Mouse (Mus musculus) ES-CJ7 (cell line): ENCODE data around the gene Snd1.

ENCODE experiments used
- DNase-seq: peaks from one replicate; pipeline ENCODE4 v3.0.0; 2011; ENCODE audit warnings: low read depth, low spot score

Gene Snd1

GRCm38 (mm10) chr6:28749224-28749623 is 274.3 kb downstream of the Snd1 start:
- DNase-seq = no peak

- DNase-seq = no peak
Measured at GRCm38 (mm10) chr6:28751186-28751585, 276.2 kb downstream of the Snd1 start.

GRCm38 (mm10) chr6:28753217-28753616 is 278.3 kb downstream of the Snd1 start:
- no peak for DNase-seq

GRCm38 (mm10) chr6:28753681-28754080 is 278.7 kb downstream of the Snd1 start:
- no peak for DNase-seq

GRCm38 (mm10) chr6:28754127-28754898 is 279.4 kb downstream of the Snd1 start:
- no peak for DNase-seq

GRCm38 (mm10) chr6:28756306-28757018 is 281.5 kb downstream of the Snd1 start:
- DNase-seq = no peak

GRCm38 (mm10) chr6:28758293-28758692 is 283.4 kb downstream of the Snd1 start:
- no peak for DNase-seq

GRCm38 (mm10) chr6:28761728-28762127 is 286.8 kb downstream of the Snd1 start:
- peak; percentile 18 for DNase-seq

GRCm38 (mm10) chr6:28762132-28762775 is 287.3 kb downstream of the Snd1 start:
- DNase-seq = peak; percentile 68

GRCm38 (mm10) chr6:28766622-28767021 is 291.7 kb downstream of the Snd1 start:
- no peak for DNase-seq

- DNase-seq = peak; percentile 24
Measured at GRCm38 (mm10) chr6:28767891-28768481, 293.0 kb downstream of the Snd1 start.

GRCm38 (mm10) chr6:28771331-28771730 is 296.4 kb downstream of the Snd1 start:
- peak; percentile 71 for DNase-seq

GRCm38 (mm10) chr6:28781696-28782095 is 306.8 kb downstream of the Snd1 start:
- DNase-seq = no peak

- DNase-seq = no peak
Measured at GRCm38 (mm10) chr6:28783082-28783647, 308.2 kb downstream of the Snd1 start.

GRCm38 (mm10) chr6:28783953-28784352 is 309.0 kb downstream of the Snd1 start:
- no peak for DNase-seq

GRCm38 (mm10) chr6:28785770-28786169 is 310.8 kb downstream of the Snd1 start:
- no peak for DNase-seq

- no peak for DNase-seq
Measured at GRCm38 (mm10) chr6:28787133-28787532, 312.2 kb downstream of the Snd1 start.

GRCm38 (mm10) chr6:28789685-28790084 is 314.7 kb downstream of the Snd1 start:
- DNase-seq = no peak

- no peak for DNase-seq
Measured at GRCm38 (mm10) chr6:28791183-28791582, 316.2 kb downstream of the Snd1 start.

GRCm38 (mm10) chr6:28791809-28792208 is 316.9 kb downstream of the Snd1 start:
- no peak for DNase-seq

- no peak for DNase-seq
Measured at GRCm38 (mm10) chr6:28795380-28795779, 320.4 kb downstream of the Snd1 start.
